Mouse (Mus musculus): Measurements from ENCODE around the gene Itpr2. TPM values are rescaled to one million over a fixed set of nuclear protein-coding genes. Genes with fewer than 3 reads are reported as not detected.

Itpr2 gene
- total and polyA plus RNA-seq, 2 experiments from 2014 or later = 8.0 to 8.4 TPM

- ATAC-seq (no peak), DNase-seq (no peak)
- H3K4me3 ChIP-seq (ENCODE audit: low read depth, low read length) = no peak overlapping the region
- no peaks in the 10 kb centered on the region for H3K9me3 ChIP-seq (ENCODE audit: low read length)
- TF ChIP-seq CTCF (IDR thresholded peaks at IDR 0.05; ENCODE audit: low read depth) = no peak
- no peak overlapping the region for H3K9ac ChIP-seq
- WGBS = 46% methylated on average over 2 of the region's 2 CpGs
- no peak overlapping the region for H3K4me2 ChIP-seq (ENCODE audit: low read depth)
- no peaks in the 10 kb centered on the region for H3K4me1 ChIP-seq (ENCODE audit: insufficient read depth)
- H3K36me3 ChIP-seq (ENCODE audit: insufficient read depth) = no peaks in the 10 kb centered on the region
- no peaks in the 10 kb centered on the region for H3K27me3 ChIP-seq (ENCODE audit: insufficient read depth, low read length)
- H3K27ac ChIP-seq (ENCODE audit: low read depth, low read length) = no peak overlapping the region
Observed at GRCm38 (mm10) chr6:146538071-146538470, 36.0 kb upstream of the Itpr2 start.

GRCm38 (mm10) chr6:146537111-146537510, 35.1 kb upstream of the Itpr2 start:
- no peak overlapping the region for H3K27ac ChIP-seq (ENCODE audit: low read depth, low read length)
- H3K36me3 ChIP-seq (ENCODE audit: insufficient read depth) = no peaks in the 10 kb centered on the region
- no peak for TF ChIP-seq CTCF (IDR thresholded peaks at IDR 0.05; ENCODE audit: low read depth)
- H3K4me2 ChIP-seq (ENCODE audit: low read depth) = no peak overlapping the region
- no peaks in the 10 kb centered on the region for H3K4me1 ChIP-seq (ENCODE audit: insufficient read depth)
- ATAC-seq = no peak
- no peaks in the 10 kb centered on the region for H3K27me3 ChIP-seq (ENCODE audit: insufficient read depth, low read length)
- no peak overlapping the region for H3K4me3 ChIP-seq (ENCODE audit: low read depth, low read length)
- no peak for DNase-seq
- H3K9ac ChIP-seq = no peak overlapping the region
- no peaks in the 10 kb centered on the region for H3K9me3 ChIP-seq (ENCODE audit: low read length)
- WGBS = 94% methylated on average over 4 of the region's 4 CpGs

GRCm38 (mm10) chr6:146535501-146535900, 33.5 kb upstream of the Itpr2 start:
- DNase-seq (no peak), ATAC-seq (no peak)
- no peak overlapping the region for H3K4me2 ChIP-seq (ENCODE audit: low read depth)
- 98% methylated on average over 5 of the region's 5 CpGs for WGBS
- H3K27me3 ChIP-seq (ENCODE audit: insufficient read depth, low read length) = no peaks in the 10 kb centered on the region
- H3K36me3 ChIP-seq (ENCODE audit: insufficient read depth) = no peaks in the 10 kb centered on the region
- H3K9me3 ChIP-seq (ENCODE audit: low read length) = no peaks in the 10 kb centered on the region
- no peak overlapping the region for H3K4me3 ChIP-seq (ENCODE audit: low read depth, low read length)
- no peak for TF ChIP-seq CTCF (IDR thresholded peaks at IDR 0.05; ENCODE audit: low read depth)
- H3K4me1 ChIP-seq (ENCODE audit: insufficient read depth) = no peaks in the 10 kb centered on the region
- H3K9ac ChIP-seq = no peak overlapping the region
- no peak overlapping the region for H3K27ac ChIP-seq (ENCODE audit: low read depth, low read length)

GRCm38 (mm10) chr6:146533146-146533545, 31.1 kb upstream of the Itpr2 start:
- no peak for DNase-seq
- Histone ChIP-seq H3K9me3 (ENCODE audit: low read length) (no peaks in the 10 kb centered on the region), H3K4me3 (ENCODE audit: low read depth, low read length) (no peak overlapping the region), H3K4me2 (ENCODE audit: low read depth) (no peak overlapping the region), H3K36me3 (ENCODE audit: insufficient read depth) (no peaks in the 10 kb centered on the region), H3K9ac (no peak overlapping the region), H3K27me3 (ENCODE audit: insufficient read depth, low read length) (no peaks in the 10 kb centered on the region), H3K4me1 (ENCODE audit: insufficient read depth) (no peaks in the 10 kb centered on the region), H3K27ac (ENCODE audit: low read depth, low read length) (no peak overlapping the region)
- 92% methylated on average over 4 of the region's 4 CpGs for WGBS
- ATAC-seq = no peak
- no peak for TF ChIP-seq CTCF (IDR thresholded peaks at IDR 0.05; ENCODE audit: low read depth)

- DNase-seq (no peak), ATAC-seq (no peak)
- no peak overlapping the region for H3K9ac ChIP-seq
- no peaks in the 10 kb centered on the region for H3K9me3 ChIP-seq (ENCODE audit: low read length)
- H3K27me3 ChIP-seq (ENCODE audit: insufficient read depth, low read length) = no peaks in the 10 kb centered on the region
- no peaks in the 10 kb centered on the region for H3K36me3 ChIP-seq (ENCODE audit: insufficient read depth)
- TF ChIP-seq CTCF (IDR thresholded peaks at IDR 0.05; ENCODE audit: low read depth) = no peak
- no peaks in the 10 kb centered on the region for H3K4me1 ChIP-seq (ENCODE audit: insufficient read depth)
- H3K4me3 ChIP-seq (ENCODE audit: low read depth, low read length) = no peak overlapping the region
- WGBS = 80% methylated on average over 5 of the region's 5 CpGs
- H3K27ac ChIP-seq (ENCODE audit: low read depth, low read length) = no peak overlapping the region
- no peak overlapping the region for H3K4me2 ChIP-seq (ENCODE audit: low read depth)
Observed at GRCm38 (mm10) chr6:146530769-146531168, 28.7 kb upstream of the Itpr2 start.

GRCm38 (mm10) chr6:146530363-146530762, 28.3 kb upstream of the Itpr2 start:
- Histone ChIP-seq H3K9me3 (ENCODE audit: low read length) (no peaks in the 10 kb centered on the region), H3K4me1 (ENCODE audit: insufficient read depth) (no peaks in the 10 kb centered on the region), H3K36me3 (ENCODE audit: insufficient read depth) (no peaks in the 10 kb centered on the region), H3K9ac (no peak overlapping the region), H3K27me3 (ENCODE audit: insufficient read depth, low read length) (no peaks in the 10 kb centered on the region), H3K4me2 (ENCODE audit: low read depth) (no peak overlapping the region), H3K4me3 (ENCODE audit: low read depth, low read length) (no peak overlapping the region), H3K27ac (ENCODE audit: low read depth, low read length) (no peak overlapping the region)
- no peak for ATAC-seq
- no peak for DNase-seq
- WGBS = 91% methylated on average over 7 of the region's 7 CpGs
- no peak for TF ChIP-seq CTCF (IDR thresholded peaks at IDR 0.05; ENCODE audit: low read depth)

- no peak overlapping the region for H3K9ac ChIP-seq
- H3K4me2 ChIP-seq (ENCODE audit: low read depth) = no peak overlapping the region
- no peaks in the 10 kb centered on the region for H3K36me3 ChIP-seq (ENCODE audit: insufficient read depth)
- WGBS = 96% methylated on average over 2 of the region's 2 CpGs
- ATAC-seq (no peak), DNase-seq (no peak)
- no peaks in the 10 kb centered on the region for H3K4me1 ChIP-seq (ENCODE audit: insufficient read depth)
- no peaks in the 10 kb centered on the region for H3K27me3 ChIP-seq (ENCODE audit: insufficient read depth, low read length)
- H3K9me3 ChIP-seq (ENCODE audit: low read length) = no peaks in the 10 kb centered on the region
- no peak overlapping the region for H3K27ac ChIP-seq (ENCODE audit: low read depth, low read length)
- H3K4me3 ChIP-seq (ENCODE audit: low read depth, low read length) = no peak overlapping the region
- no peak for TF ChIP-seq CTCF (IDR thresholded peaks at IDR 0.05; ENCODE audit: low read depth)
Observed at GRCm38 (mm10) chr6:146527537-146527936, 25.5 kb upstream of the Itpr2 start.

- Histone ChIP-seq H3K36me3 (ENCODE audit: insufficient read depth) (no peaks in the 10 kb centered on the region), H3K4me3 (ENCODE audit: low read depth, low read length) (no peak overlapping the region), H3K27ac (ENCODE audit: low read depth, low read length) (no peak overlapping the region), H3K27me3 (ENCODE audit: insufficient read depth, low read length) (no peaks in the 10 kb centered on the region), H3K9me3 (ENCODE audit: low read length) (no peaks in the 10 kb centered on the region), H3K4me1 (ENCODE audit: insufficient read depth) (no peaks in the 10 kb centered on the region), H3K4me2 (ENCODE audit: low read depth) (no peak overlapping the region), H3K9ac (no peak overlapping the region)
- ATAC-seq = no peak
- no peak for DNase-seq
- WGBS = 80% methylated on average over 2 of the region's 2 CpGs
- TF ChIP-seq CTCF (IDR thresholded peaks at IDR 0.05; ENCODE audit: low read depth) = no peak
Observed at GRCm38 (mm10) chr6:146525500-146525899, 23.5 kb upstream of the Itpr2 start.

All from forebrain, postnatal 0 days (tissue).